Mouse (Mus musculus) lung, embryonic 16.5 days (tissue): ENCODE results near the gene Cxcl16. TPM values are rescaled to one million over a fixed set of nuclear protein-coding genes. Genes with fewer than 3 reads are reported as not detected.

Experiments
- microRNA-seq: library from miRNA; unstranded; fragments of <30 nt; microRNA quantifications from one replicate; pipeline ENCODE4, GENCODE M21; 2016
- polyA plus RNA-seq: library from polyadenylated mRNA; unstranded; fragments of >200 nt; fragmentation: Nextera tagmentation; extraction: Ambion mirVana; gene quantifications from 2 replicates; pipeline ENCODE4 v1.2.1, GENCODE M21; 2015

Gene Cxcl16
- polyA plus RNA-seq, 1 experiment from 2014 or later, result 8.3 TPM

Small RNA genes lying within 50 kb of the gene (microRNA-seq; reads per million reads assigned to microRNA genes)
- gene Mir7115, result not detected

Other genes starting within 250 kb of the Cxcl16 start
- gene Slc16a11, start 247.2 kb downstream of the Cxcl16 start, polyA plus RNA-seq, result 0.48 and 1.1 TPM in 2 replicates
- gene Slc16a13, start 238.9 kb downstream of the Cxcl16 start, polyA plus RNA-seq, result 6.0 and 6.9 TPM in 2 replicates
- gene Bcl6b, start 230.2 kb downstream of the Cxcl16 start, polyA plus RNA-seq, result 36.2 and 37.1 TPM in 2 replicates
- gene 0610010K14Rik, start 222.1 kb downstream of the Cxcl16 start, polyA plus RNA-seq, result 163 and 167 TPM in 2 replicates
- gene Gm21988, start 220.2 kb downstream of the Cxcl16 start, polyA plus RNA-seq, result 10.3 and 10.7 TPM in 2 replicates
- gene Rnasek, start 220.1 kb downstream of the Cxcl16 start, polyA plus RNA-seq, result 249 and 250 TPM in 2 replicates
- 6.9 and 7.8 TPM in 2 replicates for gene Alox12, start 204.6 kb downstream of the Cxcl16 start, polyA plus RNA-seq
- gene Alox12e, start 137.4 kb downstream of the Cxcl16 start, polyA plus RNA-seq, result 0.35 and 1.1 TPM in 2 replicates
- gene Alox15, start 108.0 kb downstream of the Cxcl16 start, polyA plus RNA-seq, result 0.70 and 0.72 TPM in 2 replicates
- gene Pelp1, start 50.0 kb downstream of the Cxcl16 start, polyA plus RNA-seq, result 36.3 and 37.3 TPM in 2 replicates
- 14.1 and 15.0 TPM in 2 replicates for gene Arrb2, start 27.3 kb downstream of the Cxcl16 start, polyA plus RNA-seq
- 39.8 and 43.7 TPM in 2 replicates for gene Med11, start 8.1 kb downstream of the Cxcl16 start, polyA plus RNA-seq
- gene Zmynd15, start 551 bp downstream of the Cxcl16 start, polyA plus RNA-seq, result 0.48 and 1.0 TPM in 2 replicates
- 1.9 and 2.0 TPM in 2 replicates for gene Tm4sf5, start 45.3 kb upstream of the Cxcl16 start, polyA plus RNA-seq
- gene Vmo1, start 54.6 kb upstream of the Cxcl16 start, polyA plus RNA-seq, result 0.34 and 0.72 TPM in 2 replicates
- 0.54 and 0.73 TPM in 2 replicates for gene Gltpd2, start 59.2 kb upstream of the Cxcl16 start, polyA plus RNA-seq
- 711 and 738 TPM in 2 replicates for gene Psmb6, start 65.4 kb upstream of the Cxcl16 start, polyA plus RNA-seq
- not detected in 2 replicates for gene Gm40193, start 73.0 kb upstream of the Cxcl16 start, polyA plus RNA-seq
- gene Pld2, start 80.1 kb upstream of the Cxcl16 start, polyA plus RNA-seq, result 12.5 and 13.1 TPM in 2 replicates
- 10.3 and 10.5 TPM in 2 replicates for gene Mink1, start 102.9 kb upstream of the Cxcl16 start, polyA plus RNA-seq
- gene 4930544D05Rik, start 155.9 kb upstream of the Cxcl16 start, polyA plus RNA-seq, result not detected in 2 replicates
- 0.33 TPM in 1 of 2 replicates, not detected in the other for gene Chrne, start 159.2 kb upstream of the Cxcl16 start, polyA plus RNA-seq
- gene Gp1ba, start 179.1 kb upstream of the Cxcl16 start, polyA plus RNA-seq, result 0.35 and 0.50 TPM in 2 replicates
- gene Rnf167, start 187.3 kb upstream of the Cxcl16 start, polyA plus RNA-seq, result 129 and 134 TPM in 2 replicates
- 156 and 171 TPM in 2 replicates for gene Slc25a11, start 187.5 kb upstream of the Cxcl16 start, polyA plus RNA-seq
- gene Pfn1, start 194.7 kb upstream of the Cxcl16 start, polyA plus RNA-seq, result 1,825 and 2,189 TPM in 2 replicates
- 37.9 and 56.8 TPM in 2 replicates for gene Eno3, start 197.2 kb upstream of the Cxcl16 start, polyA plus RNA-seq
- gene Spag7, start 209.4 kb upstream of the Cxcl16 start, polyA plus RNA-seq, result 159 and 172 TPM in 2 replicates
- 14.8 and 15.6 TPM in 2 replicates for gene Camta2, start 228.1 kb upstream of the Cxcl16 start, polyA plus RNA-seq
- 1.5 and 1.9 TPM in 2 replicates for gene Inca1, start 240.2 kb upstream of the Cxcl16 start, polyA plus RNA-seq
- gene Kif1c, start 240.6 kb upstream of the Cxcl16 start, polyA plus RNA-seq, result 3.2 and 3.4 TPM in 2 replicates